Comparison of ENCODE assay signal across 8 mouse cellular contexts in genomic region chr12:54163166-54163565, GRCm38 (mm10). TPM values are rescaled to one million over a fixed set of nuclear protein-coding genes. Genes with fewer than 3 reads are reported as not detected.
DNase-seq lines count a peak whose midpoint lies in the region; ATAC-seq lines count a peak whose summit lies in the region.

No protein-coding gene starts in this region.

- peaks cover 13% of the 10 kb centered on the region for H3K4me1 ChIP-seq in neural tube, embryonic 11.5 days (ENCODE audit: control insufficient read depth, insufficient read depth, low read length)
- H3K4me1 ChIP-seq in hindbrain, embryonic 10.5 days (replicated peaks) = peaks cover 37% of the 10 kb centered on the region
- peaks cover 62% of the 10 kb centered on the region for H3K4me1 ChIP-seq in liver, embryonic 15.5 days (replicated peaks)

- WGBS in neural tube, embryonic 11.5 days = 13% methylated on average over 4 of the region's 4 CpGs
- 14% methylated on average over 4 of the region's 4 CpGs for WGBS in hindbrain, embryonic 10.5 days
- 6% methylated on average over 4 of the region's 4 CpGs for WGBS in liver, embryonic 15.5 days (ENCODE audit: insufficient replicate concordance)

- DNase-seq in neural tube, embryonic 11.5 days (ENCODE audit: low spot score) = no peak
- no peak for DNase-seq in neural tube, embryonic 10.5 days (ENCODE audit: extremely low spot score, low spot score)
- DNase-seq in hindbrain, embryonic 10.5 days (ENCODE audit: low spot score) = no peak
- no peak for DNase-seq in cerebellum, adult 9-11 months
- no peak for DNase-seq in retina, embryonic 14.5 days (ENCODE audit: low spot score)
- DNase-seq in spleen, adult 18-20 months = no peak
- DNase-seq in thymus, postnatal 14 days = no peak

- no peaks in the 10 kb centered on the region for H3K36me3 ChIP-seq in neural tube, embryonic 11.5 days (ENCODE audit: control insufficient read depth, insufficient read depth, low read length)
- H3K36me3 ChIP-seq in hindbrain, embryonic 10.5 days = no peaks in the 10 kb centered on the region
- no peaks in the 10 kb centered on the region for H3K36me3 ChIP-seq in liver, embryonic 15.5 days (replicated peaks)

- H3K9ac ChIP-seq in neural tube, embryonic 11.5 days (ENCODE audit: low read length) = no peak overlapping the region
- H3K9ac ChIP-seq in liver, embryonic 15.5 days = peak overlapping the region; percentile 49

- no peaks in the 10 kb centered on the region for H3K9me3 ChIP-seq in neural tube, embryonic 11.5 days (ENCODE audit: control insufficient read depth, low read length)
- no peaks in the 10 kb centered on the region for H3K9me3 ChIP-seq in hindbrain, embryonic 10.5 days
- H3K9me3 ChIP-seq in liver, embryonic 15.5 days (replicated peaks) = no peaks in the 10 kb centered on the region

- ATAC-seq in neural tube, embryonic 11.5 days (ENCODE audit: insufficient read depth, low FRiP score, low TSS enrichment) = no peak
- ATAC-seq in liver, embryonic 15.5 days (ENCODE audit: insufficient read depth) = peak; percentile 23; the same call in 1 of the 2 replicates

- peak overlapping the region; percentile 25 for H3K4me3 ChIP-seq in neural tube, embryonic 11.5 days (ENCODE audit: low read depth, low read length)
- H3K4me3 ChIP-seq in hindbrain, embryonic 10.5 days = peak overlapping the region; percentile 46
- H3K4me3 ChIP-seq in liver, embryonic 15.5 days (replicated peaks) = peak overlapping the region; percentile 32

- H3K27ac ChIP-seq in neural tube, embryonic 11.5 days (ENCODE audit: low read depth, low read length) = no peak overlapping the region
- H3K27ac ChIP-seq in hindbrain, embryonic 10.5 days = peak overlapping the region; percentile 46
- peak overlapping the region; percentile 89 for H3K27ac ChIP-seq in liver, embryonic 15.5 days (replicated peaks)

- no peaks in the 10 kb centered on the region for H3K27me3 ChIP-seq in neural tube, embryonic 11.5 days (ENCODE audit: control insufficient read depth, insufficient read depth, low read length)
- H3K27me3 ChIP-seq in hindbrain, embryonic 10.5 days (ENCODE audit: insufficient read depth, poor library complexity, severe bottlenecking) = peaks cover 44% of the 10 kb centered on the region
- H3K27me3 ChIP-seq in liver, embryonic 15.5 days = peaks cover 17% of the 10 kb centered on the region

- H3K4me2 ChIP-seq in neural tube, embryonic 11.5 days (ENCODE audit: low read depth) = peak overlapping the region; percentile 48
- H3K4me2 ChIP-seq in liver, embryonic 15.5 days = peak overlapping the region; percentile 64

RNA-seq across cellular contexts. Expression of gene Egln3, which starts 40.5 kb away (rescaled TPM):
- polyA plus RNA-seq in neural tube, embryonic 11.5 days (2014; fragmentation: Nextera tagmentation; extraction: Ambion mirVana) = 4.8 and 5.1 TPM in 2 replicates
- 4.6 and 5.9 TPM in 2 replicates for polyA plus RNA-seq in hindbrain, embryonic 10.5 days (2016; fragmentation: Nextera tagmentation; extraction: Ambion mirVana)
- 2.3 and 3.5 TPM in 2 replicates for polyA plus RNA-seq in liver, embryonic 15.5 days (2015; fragmentation: Nextera tagmentation; extraction: Ambion mirVana)
